Comparison of ENCODE assay signal across 24 mouse cellular contexts in genomic region chr2:156668625-156669024, GRCm38 (mm10).
"Had no signal": no experiment of that assay in that cellular context is flagged by ENCODE, and none has a peak within 500 bp of the region (broad histone marks: within the 10 kb centered on the region; RNA-seq: fewer than 3 reads in every experiment).

No protein-coding gene starts in this region.

- H3K4me3 ChIP-seq: embryonic facial prominence, embryonic 12.5 days; embryonic facial prominence, embryonic 13.5 days; embryonic facial prominence, embryonic 15.5 days; erythroblast, embryonic 14.5 days; forebrain, embryonic 10.5 days; forebrain, embryonic 12.5 days; forebrain, embryonic 13.5 days; forebrain, embryonic 15.5 days; gastrocnemius, adult 2 months; heart, adult 2 months; heart, embryonic 10.5 days had no signal

- H3K27ac ChIP-seq: embryonic facial prominence, embryonic 12.5 days; embryonic facial prominence, embryonic 13.5 days; embryonic facial prominence, embryonic 15.5 days; forebrain, embryonic 10.5 days; forebrain, embryonic 12.5 days; forebrain, embryonic 13.5 days; forebrain, embryonic 15.5 days; gastrocnemius, adult 2 months; heart, adult 2 months; heart, embryonic 10.5 days had no signal

- H3K27me3 ChIP-seq: embryonic facial prominence, embryonic 12.5 days; embryonic facial prominence, embryonic 13.5 days; embryonic facial prominence, embryonic 15.5 days; forebrain, embryonic 12.5 days; forebrain, embryonic 13.5 days; forebrain, embryonic 15.5 days had no signal

- H3K36me3 ChIP-seq: embryonic facial prominence, embryonic 12.5 days; embryonic facial prominence, embryonic 13.5 days; embryonic facial prominence, embryonic 15.5 days; forebrain, embryonic 10.5 days; forebrain, embryonic 12.5 days; forebrain, embryonic 15.5 days; heart, embryonic 10.5 days had no signal

- DNase-seq: cerebellum, adult 9-11 months; cerebellum, postnatal 10 days; cerebellum, postnatal 14 days; cerebellum, postnatal 25 days; cerebellum, postnatal 36 days; embryo, embryonic 11 days; forebrain, postnatal 0 days; gastrocnemius, adult 2 months; gastrocnemius, postnatal 10 days; gastrocnemius, postnatal 14 days; gastrocnemius, postnatal 25 days; gastrocnemius, postnatal 36 days; heart, adult 11 months; heart, adult 18-20 months; heart, adult 2 months had no signal

- H3K9me3 ChIP-seq: embryonic facial prominence, embryonic 12.5 days; embryonic facial prominence, embryonic 13.5 days; embryonic facial prominence, embryonic 15.5 days; forebrain, embryonic 10.5 days; forebrain, embryonic 12.5 days; forebrain, embryonic 13.5 days; forebrain, embryonic 15.5 days; heart, embryonic 10.5 days had no signal

- H3K9ac ChIP-seq: embryonic facial prominence, embryonic 12.5 days; embryonic facial prominence, embryonic 13.5 days; embryonic facial prominence, embryonic 15.5 days; forebrain, embryonic 12.5 days; forebrain, embryonic 13.5 days; forebrain, embryonic 15.5 days; forebrain, postnatal 0 days had no signal

- H3K4me1 ChIP-seq: embryonic facial prominence, embryonic 12.5 days had no signal
